Mouse (Mus musculus) CD4-positive, CD25-positive, alpha-beta regulatory T cell, adult 2 months (primary cell): ENCODE data around the gene 4930442H23Rik.
A peak's percentile ranks its signal among the peaks of the same experiment; 100 is the strongest.

Experiments
- DNase-seq: peaks from one replicate; pipeline ENCODE4 v3.0.0-alpha.2; 2012; ENCODE audit warnings: low read depth, low spot score

The 4930442H23Rik gene

DNA sequence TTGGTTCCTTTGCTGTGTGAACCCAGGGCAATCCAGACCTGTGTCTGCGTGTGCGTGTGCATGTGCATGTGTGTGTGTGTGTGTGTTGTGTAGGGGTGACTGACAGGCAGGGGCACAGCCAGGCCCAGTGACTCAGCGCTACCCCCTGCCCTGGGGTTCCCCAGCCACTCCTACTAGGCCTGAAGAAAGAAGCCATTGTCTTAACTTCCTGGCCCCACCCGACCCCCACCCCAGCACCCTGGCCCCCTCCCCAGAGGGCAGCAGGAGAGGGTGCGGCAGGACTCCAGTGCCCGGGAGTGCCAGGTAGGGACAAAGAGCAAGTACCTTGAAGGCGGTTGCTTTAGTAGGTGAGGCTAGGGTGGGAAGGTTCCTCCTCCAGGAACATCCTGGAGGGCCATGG is 37.9 kb downstream of the 4930442H23Rik start:
- DNase-seq: no peak

GRCm38 (mm10) chr10:81145307-81145706 is 38.3 kb downstream of the 4930442H23Rik start:
- no peak for DNase-seq

DNA sequence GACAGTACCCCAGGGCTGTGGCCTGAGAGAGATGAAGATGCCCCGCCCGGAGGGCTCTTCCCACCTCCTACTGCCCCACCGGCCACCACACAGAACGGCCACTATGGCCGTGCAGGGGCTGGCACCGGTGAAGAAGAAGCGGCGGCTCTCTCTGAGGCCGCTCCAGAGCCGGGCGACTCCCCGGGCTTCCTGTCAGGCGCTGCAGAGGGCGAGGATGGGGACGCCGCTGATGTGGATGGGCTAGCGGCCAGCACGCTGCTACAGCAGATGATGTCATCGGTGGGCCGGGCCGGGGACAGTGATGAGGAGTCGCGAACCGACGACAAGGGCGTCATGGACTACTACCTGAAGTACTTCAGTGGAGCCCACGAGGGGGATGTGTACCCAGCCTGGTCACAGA is 39.0 kb downstream of the 4930442H23Rik start:
- DNase-seq: no peak

DNA sequence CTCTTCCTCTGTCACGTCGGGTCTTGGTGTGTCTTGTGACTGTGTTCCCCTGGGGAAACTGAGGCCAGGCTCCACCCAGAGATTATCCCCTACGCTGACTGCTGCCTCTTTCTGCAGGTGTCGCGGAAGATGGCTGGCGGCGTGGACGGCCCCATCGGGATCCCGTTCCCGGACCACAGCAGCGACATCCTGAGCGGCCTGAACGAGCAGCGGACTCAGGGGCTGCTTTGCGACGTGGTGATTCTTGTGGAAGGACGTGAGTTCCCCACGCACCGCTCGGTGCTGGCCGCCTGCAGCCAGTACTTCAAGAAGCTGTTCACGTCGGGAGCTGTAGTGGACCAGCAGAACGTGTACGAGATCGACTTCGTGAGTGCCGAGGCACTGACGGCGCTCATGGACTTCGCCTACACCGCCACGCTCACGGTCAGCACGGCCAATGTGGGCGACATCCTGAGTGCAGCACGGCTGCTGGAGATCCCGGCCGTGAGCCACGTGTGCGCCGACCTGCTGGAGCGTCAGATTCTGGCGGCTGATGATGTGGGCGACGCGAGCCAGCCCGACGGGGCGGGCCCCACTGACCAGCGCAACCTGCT is 39.7 kb downstream of the 4930442H23Rik start:
- DNase-seq: no peak

DNA sequence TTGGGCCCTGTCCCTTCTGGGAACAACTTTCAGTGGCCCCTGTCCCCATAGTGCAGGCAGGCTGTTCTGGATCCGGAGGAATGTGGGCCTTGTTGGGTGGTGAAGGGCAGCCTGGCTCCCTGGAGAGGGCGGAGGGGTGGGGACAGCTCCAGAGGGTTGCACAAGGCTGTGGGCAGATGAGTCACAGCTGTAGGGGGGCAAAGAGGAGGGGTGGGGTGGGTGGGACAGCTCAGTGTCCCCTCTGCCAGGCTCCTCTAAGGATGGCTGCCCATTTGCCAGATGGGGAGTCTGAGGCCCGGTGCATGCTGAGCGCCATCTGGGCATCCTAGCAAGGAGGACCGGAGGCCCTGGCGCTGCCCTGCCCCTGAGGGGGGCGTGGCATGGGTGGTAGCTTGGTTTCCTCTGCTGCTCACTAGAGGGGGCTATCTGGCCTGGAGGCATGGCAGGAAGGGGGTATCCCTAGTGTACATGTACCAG is 40.5 kb downstream of the 4930442H23Rik start:
- DNase-seq: no peak

DNA sequence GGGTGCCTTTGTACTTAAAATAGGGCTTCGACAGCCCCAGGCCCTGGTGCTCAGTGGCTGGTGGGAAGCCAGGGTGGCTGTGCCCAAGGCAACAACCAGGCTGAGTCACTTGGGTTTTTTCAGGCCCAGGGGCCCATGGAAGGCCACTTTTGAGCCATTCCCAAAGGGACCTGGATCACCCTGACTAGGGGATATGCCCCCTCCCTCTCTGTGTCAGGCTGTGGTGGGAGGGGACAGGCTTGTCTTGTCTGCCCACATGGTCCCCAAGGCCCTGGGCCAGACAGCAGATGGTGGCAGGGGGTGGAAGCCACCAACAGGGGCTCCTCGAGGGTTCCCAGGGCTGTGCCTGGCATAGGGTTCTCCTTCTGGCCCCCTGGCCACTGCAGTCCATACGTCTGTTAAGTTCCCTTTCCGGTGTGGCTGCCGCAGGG is 41.1 kb downstream of the 4930442H23Rik start:
- DNase-seq: no peak

DNA sequence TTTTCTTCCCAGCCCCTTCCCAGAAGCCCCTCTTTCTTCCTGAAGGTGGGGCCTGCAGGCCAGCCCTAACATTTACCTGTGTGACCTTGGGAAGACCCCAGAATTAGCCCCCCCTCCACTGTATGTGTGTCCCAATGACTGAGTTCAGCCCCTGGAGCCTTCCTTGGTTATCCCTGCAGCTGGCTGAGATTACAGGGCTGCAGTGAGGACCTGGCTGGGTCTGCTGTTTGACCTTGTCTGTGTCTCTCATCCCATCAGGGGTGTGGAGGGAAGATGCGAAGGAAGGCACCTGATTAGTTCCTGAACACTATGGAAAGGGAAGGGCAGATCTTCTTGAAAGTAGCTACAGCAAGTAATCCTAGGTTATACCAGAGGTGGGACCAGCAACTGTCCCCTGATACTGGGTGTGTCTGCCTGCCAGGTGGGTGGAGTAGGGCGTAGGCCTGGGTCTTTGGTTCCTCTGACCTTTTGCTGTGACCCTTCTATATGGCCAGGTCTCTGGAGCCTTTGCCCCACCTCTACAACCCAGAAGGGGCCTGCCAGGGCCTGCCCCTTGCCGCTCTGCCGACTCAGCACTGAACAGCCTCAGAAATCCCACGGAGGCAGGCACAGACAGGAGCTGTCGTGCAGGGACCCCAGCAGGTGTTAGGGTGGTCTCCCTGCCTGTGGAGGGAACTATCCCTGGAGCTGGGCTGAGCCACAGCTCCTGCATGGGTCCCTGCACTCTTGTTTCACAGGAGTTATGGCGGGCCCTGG is 42.0 kb downstream of the 4930442H23Rik start:
- no peak for DNase-seq

DNA sequence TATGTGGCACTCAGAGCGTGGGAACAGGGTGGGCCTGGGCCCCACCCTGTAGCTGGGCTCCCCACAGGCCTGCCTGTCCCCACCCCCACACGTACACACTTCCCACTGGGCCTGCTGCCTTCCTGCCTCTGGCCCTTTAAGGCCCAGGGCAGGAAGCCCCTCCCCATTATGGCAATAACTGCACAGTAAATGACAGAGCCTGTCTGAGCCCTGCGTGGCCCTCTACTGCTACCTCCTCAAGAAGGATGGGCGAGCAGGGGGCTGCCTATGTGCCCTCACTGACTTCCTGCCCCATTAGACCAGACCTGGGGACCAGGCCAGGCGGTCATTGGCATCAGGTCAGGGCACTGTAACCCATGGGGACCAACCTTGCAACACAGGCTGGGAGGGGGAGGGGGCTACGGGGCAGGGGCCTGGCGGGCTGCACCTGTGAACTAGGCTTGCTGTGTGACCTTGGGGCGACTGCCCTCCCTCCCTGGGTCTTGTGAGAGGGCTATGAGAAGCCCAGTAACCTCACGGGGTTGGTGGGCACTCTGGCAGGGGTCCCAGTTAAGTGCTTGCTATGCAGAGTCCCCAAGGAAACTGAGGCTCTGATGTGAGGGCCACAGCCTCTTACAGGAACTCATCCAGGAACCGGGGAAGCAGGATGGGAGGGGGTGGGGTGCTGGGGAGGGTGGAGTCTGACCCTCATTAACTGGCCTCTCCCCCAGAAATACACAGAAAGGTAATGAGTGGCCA is 42.8 kb downstream of the 4930442H23Rik start:
- peak; percentile 55 for DNase-seq

GRCm38 (mm10) chr10:81140005-81140404 is 43.6 kb downstream of the 4930442H23Rik start:
- peak; percentile 23 for DNase-seq

DNA sequence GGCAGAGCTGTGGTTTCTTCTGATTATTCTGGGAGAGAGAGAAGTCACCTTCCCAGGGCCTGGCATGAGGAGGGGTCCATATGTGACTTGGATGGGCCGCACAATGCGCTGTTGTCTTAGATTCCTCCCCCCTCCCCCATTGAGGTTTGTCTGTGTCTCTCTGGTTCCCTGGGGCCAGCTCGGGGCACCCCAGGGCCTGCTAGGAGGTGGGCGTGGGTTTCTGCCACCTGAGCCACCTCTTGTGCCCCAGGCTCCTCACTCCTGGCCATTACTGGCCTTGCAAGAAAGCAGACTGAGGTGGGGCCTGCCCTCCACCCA is 44.2 kb downstream of the 4930442H23Rik start:
- peak; percentile 29 for DNase-seq

DNA sequence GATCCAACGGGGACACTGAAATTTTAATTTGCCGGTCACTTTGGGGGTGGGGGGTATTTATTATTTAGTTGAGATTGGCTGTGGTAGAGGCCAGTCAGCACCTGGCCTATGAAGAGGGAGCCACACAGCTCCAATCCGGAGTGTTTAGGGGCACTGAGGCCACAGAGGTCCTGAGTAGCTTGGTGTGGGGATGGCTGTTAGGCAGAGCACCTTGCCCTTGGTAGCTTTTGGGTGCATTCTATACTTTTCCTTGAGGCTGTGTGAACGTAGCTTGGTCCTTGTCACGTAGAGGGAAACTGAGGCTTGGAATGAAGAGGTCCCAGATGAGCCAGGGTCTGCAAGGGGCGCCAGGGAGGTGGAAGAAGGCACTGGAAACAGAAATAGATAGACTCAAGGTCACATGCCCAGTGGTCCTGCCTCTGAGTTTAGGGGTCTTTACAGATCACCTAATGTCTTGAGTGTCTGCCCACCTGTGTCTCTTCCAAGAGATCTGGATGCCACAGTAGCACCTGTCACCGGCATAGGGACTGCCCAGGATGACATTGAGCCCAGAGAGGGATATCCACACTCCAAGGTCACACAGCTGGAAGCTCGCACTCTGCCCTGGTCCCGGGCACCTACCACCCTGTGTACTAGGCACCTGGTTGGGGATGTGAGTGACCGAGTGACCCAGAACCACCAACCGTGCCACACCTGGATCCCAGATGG is 44.7 kb downstream of the 4930442H23Rik start:
- no peak for DNase-seq

DNA sequence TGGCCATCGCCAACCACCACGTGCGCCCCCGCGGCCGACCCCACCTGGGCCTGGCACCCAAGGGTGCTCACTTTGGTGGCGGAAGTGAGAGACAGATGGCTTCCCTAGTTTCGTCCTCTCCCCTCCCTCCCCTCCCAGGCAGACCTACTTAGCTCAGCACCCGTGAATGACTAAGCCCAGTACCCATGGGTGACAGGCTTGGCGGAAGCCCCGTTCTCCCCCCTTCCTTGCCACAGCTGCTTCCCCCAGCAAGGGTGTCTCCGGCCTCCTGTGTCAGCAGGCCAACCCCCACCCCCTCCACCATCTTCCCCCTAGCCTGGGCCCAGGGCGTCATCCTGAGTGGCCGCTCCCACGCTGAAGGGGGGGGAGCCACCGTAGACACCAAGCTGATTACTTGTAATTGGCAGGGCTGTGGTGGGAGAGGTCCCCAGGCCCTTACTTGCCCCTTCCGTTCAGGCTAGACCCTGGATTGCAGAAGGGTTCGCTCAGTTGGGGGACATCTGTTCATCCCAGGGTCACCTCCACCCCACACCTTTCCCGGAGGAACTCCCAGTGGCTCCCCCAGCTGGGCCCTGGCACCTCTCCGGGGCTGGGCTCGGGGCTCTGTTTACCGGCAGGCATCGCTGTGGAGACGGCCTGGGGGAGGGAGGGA is 45.4 kb downstream of the 4930442H23Rik start:
- peak; percentile 82 for DNase-seq

- DNase-seq: peak; percentile 99
These were observed 46.2 kb downstream of the 4930442H23Rik start for GRCm38 (mm10) chr10:81137252-81138130.

DNA sequence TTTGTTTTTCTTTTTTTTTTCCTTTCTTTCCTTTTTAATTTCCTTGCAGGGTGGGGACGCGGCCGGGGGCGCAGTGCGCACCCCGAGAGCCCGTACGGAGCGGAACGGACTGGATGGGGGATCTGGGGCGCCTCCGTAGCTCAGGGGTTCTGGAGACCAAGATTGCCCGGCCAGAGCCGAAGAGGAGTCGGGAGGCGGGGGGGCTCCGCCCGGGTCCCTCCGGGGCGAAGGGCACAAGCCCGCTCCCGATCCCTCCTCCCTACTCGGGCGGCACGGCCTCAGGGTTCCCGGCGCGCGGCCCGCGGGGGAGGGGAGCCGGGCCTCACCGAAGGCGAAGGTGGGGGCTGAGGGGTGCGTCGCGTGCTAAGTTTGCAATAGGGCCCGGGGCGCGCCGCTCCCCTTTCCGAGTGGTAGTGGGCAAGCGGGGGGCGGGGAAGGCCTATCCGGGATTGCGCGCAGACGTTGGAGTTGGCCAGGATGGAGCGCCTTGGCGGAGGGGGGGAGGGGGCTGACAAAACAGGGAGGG is 46.9 kb downstream of the 4930442H23Rik start:
- peak; percentile 88 for DNase-seq

- peak; percentile 72 for DNase-seq
These were observed 47.6 kb downstream of the 4930442H23Rik start for GRCm38 (mm10) chr10:81135831-81136705.

DNA sequence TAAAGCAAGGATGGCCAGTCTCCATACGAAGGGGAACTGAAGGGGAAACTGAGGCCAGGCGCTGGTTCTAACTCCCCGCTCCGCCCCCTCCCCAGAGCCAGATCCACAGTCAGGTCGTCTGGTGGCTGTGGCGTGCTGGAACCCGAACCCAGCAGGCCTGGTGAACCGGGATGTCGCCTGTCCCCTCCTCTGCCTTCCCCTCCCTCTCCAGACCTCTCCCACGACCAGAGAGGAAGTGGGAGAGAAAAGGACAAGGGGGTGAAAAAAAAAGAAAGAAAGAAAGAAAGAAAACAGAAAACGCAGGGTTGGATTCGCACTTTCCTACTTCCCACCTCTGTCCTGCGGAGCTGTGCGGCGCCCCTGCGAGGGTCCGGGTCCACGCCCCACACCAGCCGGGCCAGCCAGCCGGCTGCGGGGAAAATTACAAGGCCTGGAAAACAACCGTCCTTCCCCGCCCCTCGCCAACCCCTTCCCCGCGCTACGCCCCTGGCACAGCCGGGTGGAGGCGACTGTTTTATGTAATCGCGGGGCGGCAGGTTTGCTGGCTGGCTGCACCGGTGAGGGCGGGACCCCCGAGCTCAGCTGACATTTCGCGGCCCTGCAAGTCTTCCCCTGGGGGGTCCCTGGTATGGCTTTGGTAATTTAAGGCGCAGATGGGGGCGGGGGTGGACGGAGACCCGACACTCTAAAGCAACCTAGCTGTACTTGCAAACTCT is 48.5 kb downstream of the 4930442H23Rik start, which contains the start of gene Zbtb7a:
TSS of gene Zbtb7a (plus strand) at position 255 of the 716 bp plus-strand sequence.
- DNase-seq: peak; percentile 50

- peak; percentile 58 for DNase-seq
These were observed 49.5 kb downstream of the 4930442H23Rik start for GRCm38 (mm10) chr10:81134181-81134587.
